9 mouse cellular contexts compared by ENCODE assay signal in genomic region chr12:17747191-17748154, GRCm38 (mm10). TPM values are rescaled to one million over a fixed set of nuclear protein-coding genes. Genes with fewer than 3 reads are reported as not detected.
A peak's percentile ranks its signal among the peaks of the same experiment; 100 is the strongest.
DNase-seq lines count a peak whose midpoint lies in the region; ATAC-seq lines count a peak whose summit lies in the region.
"Had no signal": no experiment of that assay in that cellular context is flagged by ENCODE, and none has a peak within 500 bp of the region (broad histone marks: within the 10 kb centered on the region; RNA-seq: fewer than 3 reads in every experiment).

No protein-coding gene starts in this region.

- no peaks in the 10 kb centered on the region for H3K36me3 ChIP-seq in liver, embryonic 15.5 days (replicated peaks)
- no peaks in the 10 kb centered on the region for H3K36me3 ChIP-seq in liver, embryonic 12.5 days
- no peaks in the 10 kb centered on the region for H3K36me3 ChIP-seq in lung, embryonic 16.5 days (ENCODE audit: control insufficient read depth, insufficient read depth, low read length)
- H3K36me3 ChIP-seq in stomach, embryonic 16.5 days (ENCODE audit: control insufficient read depth, insufficient read depth, low read length): no peaks in the 10 kb centered on the region
- H3K36me3 ChIP-seq: neural tube, embryonic 12.5 days had no signal

- peak; percentile 31 to 40 for DNase-seq in cerebellum, postnatal 25 days
- no peak for DNase-seq in right cerebral cortex, postnatal 10 days (ENCODE audit: low spot score in 2 of 2)
- DNase-seq in gastrocnemius, postnatal 10 days: no peak

- no peak for ATAC-seq in cerebellum, adult (ENCODE audit: insufficient number of reproducible peaks, low FRiP score, low TSS enrichment)
- ATAC-seq in liver, embryonic 15.5 days (ENCODE audit: insufficient read depth): no peak
- no peak for ATAC-seq in liver, embryonic 12.5 days
- peak; percentile 53 for ATAC-seq in lung, embryonic 16.5 days (ENCODE audit: low read depth)
- ATAC-seq in stomach, embryonic 16.5 days (ENCODE audit: insufficient read depth, low FRiP score): no peak

- no peak overlapping the region for H3K4me2 ChIP-seq in liver, embryonic 15.5 days
- no peak overlapping the region for H3K4me2 ChIP-seq in liver, embryonic 12.5 days
- no peak overlapping the region for H3K4me2 ChIP-seq in lung, embryonic 16.5 days (ENCODE audit: low read depth, low read length)
- H3K4me2 ChIP-seq in stomach, embryonic 16.5 days (ENCODE audit: low read depth, low read length): no peak overlapping the region
- H3K4me2 ChIP-seq: neural tube, embryonic 12.5 days had no signal

- H3K9me3 ChIP-seq in liver, embryonic 15.5 days (replicated peaks): no peaks in the 10 kb centered on the region
- H3K9me3 ChIP-seq in liver, embryonic 12.5 days (replicated peaks): no peaks in the 10 kb centered on the region
- H3K9me3 ChIP-seq in lung, embryonic 16.5 days (ENCODE audit: control insufficient read depth, low read length): no peaks in the 10 kb centered on the region
- H3K9me3 ChIP-seq in stomach, embryonic 16.5 days (replicated peaks; ENCODE audit: control insufficient read depth, low read length): no peaks in the 10 kb centered on the region
- H3K9me3 ChIP-seq: neural tube, embryonic 12.5 days had no signal

- WGBS in liver, embryonic 15.5 days (ENCODE audit: insufficient replicate concordance): 44% methylated on average over 10 of the region's 10 CpGs
- WGBS in liver, embryonic 12.5 days (ENCODE audit: insufficient replicate concordance): 49% methylated on average over 10 of the region's 10 CpGs
- WGBS in lung, embryonic 16.5 days: 21% methylated on average over 10 of the region's 10 CpGs
- WGBS in stomach, embryonic 16.5 days: 40% methylated on average over 10 of the region's 10 CpGs

- peak overlapping the region; percentile 45; the same call in 1 of the 2 replicates for H3K27ac ChIP-seq in liver, embryonic 15.5 days (replicated peaks)
- H3K27ac ChIP-seq in liver, embryonic 12.5 days: no peak overlapping the region
- peak overlapping the region; percentile 49 for H3K27ac ChIP-seq in lung, embryonic 16.5 days (ENCODE audit: low read length)
- H3K27ac ChIP-seq in stomach, embryonic 16.5 days (ENCODE audit: low read length): 0 out of 2 replicates have a peak overlapping the region, but pooled peaks have one; percentile 37
- H3K27ac ChIP-seq: neural tube, embryonic 12.5 days had no signal

- no peak overlapping the region for H3K4me3 ChIP-seq in liver, embryonic 15.5 days (replicated peaks)
- no peak overlapping the region for H3K4me3 ChIP-seq in liver, embryonic 12.5 days
- no peak overlapping the region for H3K4me3 ChIP-seq in lung, embryonic 16.5 days (ENCODE audit: low read length)
- H3K4me3 ChIP-seq in stomach, embryonic 16.5 days (replicated peaks; ENCODE audit: low read length): no peak overlapping the region
- H3K4me3 ChIP-seq: neural tube, embryonic 12.5 days had no signal

- H3K27me3 ChIP-seq in liver, embryonic 15.5 days: no peaks in the 10 kb centered on the region
- no peaks in the 10 kb centered on the region for H3K27me3 ChIP-seq in liver, embryonic 12.5 days (replicated peaks)
- H3K27me3 ChIP-seq in lung, embryonic 16.5 days (ENCODE audit: control insufficient read depth, insufficient read depth, low read depth, low read length): no peaks in the 10 kb centered on the region
- no peaks in the 10 kb centered on the region for H3K27me3 ChIP-seq in stomach, embryonic 16.5 days (ENCODE audit: control insufficient read depth, insufficient read depth, low read length)
- H3K27me3 ChIP-seq: neural tube, embryonic 12.5 days had no signal

- H3K4me1 ChIP-seq in liver, embryonic 15.5 days (replicated peaks): peaks cover 45% of the 10 kb centered on the region
- peaks cover 48% of the 10 kb centered on the region for H3K4me1 ChIP-seq in liver, embryonic 12.5 days
- H3K4me1 ChIP-seq in lung, embryonic 16.5 days (replicated peaks; ENCODE audit: control insufficient read depth, insufficient read depth, low read length): peaks cover 60% of the 10 kb centered on the region
- H3K4me1 ChIP-seq in stomach, embryonic 16.5 days (ENCODE audit: control insufficient read depth, insufficient read depth, low read length): peaks cover 56% of the 10 kb centered on the region

- no peak overlapping the region for H3K9ac ChIP-seq in liver, embryonic 15.5 days
- no peak overlapping the region for H3K9ac ChIP-seq in liver, embryonic 12.5 days
- peak overlapping the region; percentile 1; the same call in 1 of the 2 replicates for H3K9ac ChIP-seq in lung, embryonic 16.5 days (ENCODE audit: low read length)
- H3K9ac ChIP-seq in stomach, embryonic 16.5 days (ENCODE audit: low read length): 0 out of 2 replicates have a peak overlapping the region, but pooled peaks have one; percentile 5
- H3K9ac ChIP-seq: neural tube, embryonic 12.5 days had no signal

RNA-seq across cellular contexts. Expression of gene Hpcal1, which starts 56.8 kb away (rescaled TPM):
- 20.3 and 22.2 TPM in 2 replicates for polyA plus RNA-seq in liver, embryonic 15.5 days (2015; fragmentation: Nextera tagmentation; extraction: Ambion mirVana)
- polyA plus RNA-seq in liver, embryonic 12.5 days (2016; fragmentation: Nextera tagmentation; extraction: Ambion mirVana): 17.6 and 18.6 TPM in 2 replicates
- 94.5 and 102 TPM in 2 replicates for polyA plus RNA-seq in lung, embryonic 16.5 days (2015; fragmentation: Nextera tagmentation; extraction: Ambion mirVana)
- polyA plus RNA-seq in stomach, embryonic 16.5 days (2015; fragmentation: Nextera tagmentation; extraction: Ambion mirVana): 64.1 and 72.2 TPM in 2 replicates
- total RNA-seq in gastrocnemius, postnatal 10 days (2021): 10 to 100 TPM; 13.9 to 14.0 TPM

Comparison
In these comparisons a context has a peak if more than half of its experiments do, and no peak if none do; other contexts are left out.
1. DNase-seq: peak in cerebellum, postnatal 25 days (2 of 2); none in right cerebral cortex, postnatal 10 days (0 of 2) and gastrocnemius, postnatal 10 days (single experiment).
2. H3K9ac ChIP-seq: peak in lung, embryonic 16.5 days (single experiment) and stomach, embryonic 16.5 days (single experiment); none in liver, embryonic 15.5 days (single experiment) and liver, embryonic 12.5 days (single experiment).